Mouse (Mus musculus) gonadal fat pad, adult 2 months (tissue): ENCODE data around the gene Eras. TPM values are rescaled to one million over a fixed set of nuclear protein-coding genes. Genes with fewer than 3 reads are reported as not detected.
"Not testable (repeated sequence)": the region's sequence is repeated elsewhere in the genome, so short reads cannot be mapped to it uniquely, and the experiment has no call there.

Experiments
- DNase-seq: peaks from one replicate; pipeline ENCODE4 v3.0.0-alpha.2; 2012; ENCODE audit warnings: low read depth
- polyA plus RNA-seq: library from polyadenylated mRNA; depleted of rRNA; stranded (reverse); fragments of >200 nt; gene quantifications from 2 replicates; pipeline ENCODE4 v1.2.3, GENCODE M21; 2012; rRNA removed

Gene Eras
- polyA plus RNA-seq, result 0.16 TPM in 1 of 2 replicates, not detected in the other

DNA sequence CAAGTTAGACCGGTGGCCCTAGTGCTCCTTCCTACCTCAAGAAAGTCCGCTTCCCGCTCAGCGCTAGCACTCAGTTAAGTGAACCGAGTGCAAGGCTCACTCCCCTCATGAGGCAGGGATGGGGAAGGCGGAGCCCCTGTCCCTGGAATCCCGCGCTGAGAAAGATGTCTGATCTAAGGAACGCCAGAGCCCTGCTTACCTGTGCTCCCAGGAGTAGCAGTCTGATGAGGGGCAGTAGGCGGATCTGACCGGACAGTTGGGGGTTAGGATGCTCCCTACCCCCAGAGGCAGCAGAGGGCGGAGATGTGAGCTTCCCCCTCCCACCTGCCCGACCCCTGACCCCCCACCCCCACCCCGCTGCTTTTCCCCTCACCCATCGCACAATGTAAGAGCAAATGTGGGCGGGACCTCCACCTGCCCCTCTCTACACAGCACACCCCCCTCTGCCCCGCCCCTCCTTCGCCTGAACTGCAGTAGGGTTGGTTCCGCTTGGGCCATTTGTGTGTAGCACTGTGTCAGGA lies at the start of gene Eras:
TSS of gene Eras (minus strand) at position 338 of the 521 bp plus-strand sequence.
- DNase-seq, result no peak

DNA sequence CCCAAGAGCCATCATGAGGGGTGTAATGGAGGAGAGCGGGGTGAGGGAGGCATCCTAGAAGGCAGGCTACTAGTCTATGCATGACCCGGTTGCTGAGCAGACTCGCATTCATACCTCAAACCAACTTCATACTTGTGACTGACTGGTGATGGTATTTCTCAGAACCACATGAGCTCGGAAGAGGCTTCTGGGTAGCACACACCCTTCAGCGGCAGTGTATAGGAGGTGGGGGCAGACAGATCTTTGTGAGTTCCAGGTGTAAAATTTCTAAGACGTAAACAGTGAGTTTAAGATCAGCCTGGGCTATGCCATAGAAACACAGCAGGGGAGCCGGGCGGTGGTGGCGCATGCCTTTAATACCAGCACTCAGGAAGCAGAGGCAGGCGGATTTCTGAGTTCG lies 49.5 kb upstream of the Eras start, which contains the start of gene Gata1:
TSS of gene Gata1 (minus strand) at position 180 of the 400 bp plus-strand sequence.
- no peak for DNase-seq

DNA sequence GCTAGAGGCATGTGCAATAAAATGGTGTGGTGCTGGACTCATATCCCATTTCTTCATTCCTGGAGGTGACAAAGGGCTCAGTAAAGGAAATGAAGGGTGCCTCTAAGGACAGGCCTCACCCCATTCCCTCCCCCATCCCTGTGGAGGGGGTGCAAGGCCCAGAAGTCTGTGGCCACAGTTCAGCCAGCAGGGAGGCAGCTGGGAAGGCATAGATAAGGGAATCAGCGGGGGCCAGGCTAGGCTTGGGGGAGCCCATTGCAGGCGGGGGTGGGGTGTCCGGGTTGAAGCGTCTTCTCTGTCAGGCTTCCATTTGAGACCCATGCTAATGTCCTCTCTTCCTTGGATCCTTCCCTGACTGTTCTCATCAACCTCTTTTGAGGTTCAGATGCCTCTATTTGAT lies 42.9 kb upstream of the Eras start:
- DNase-seq, result no peak

DNA sequence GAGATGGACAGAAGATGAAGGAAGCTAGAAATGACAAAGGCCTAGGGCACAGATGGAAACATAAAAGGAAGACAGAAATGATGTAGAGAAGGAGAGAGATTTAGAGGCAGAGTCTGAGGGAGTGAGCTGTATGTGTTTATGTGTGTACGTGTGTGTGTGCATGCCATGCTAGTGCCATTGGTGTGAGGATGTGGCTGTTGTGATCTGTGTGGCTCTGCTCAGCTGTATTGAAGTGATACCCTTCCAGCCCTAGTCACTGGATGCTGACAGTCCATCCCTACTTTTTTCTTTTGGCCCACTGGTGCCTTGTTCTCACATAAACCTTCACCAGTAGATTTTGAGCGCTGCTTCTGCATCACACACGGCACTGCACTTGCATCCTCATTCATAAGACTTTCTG lies 40.5 kb upstream of the Eras start:
- DNase-seq, result no peak

DNA sequence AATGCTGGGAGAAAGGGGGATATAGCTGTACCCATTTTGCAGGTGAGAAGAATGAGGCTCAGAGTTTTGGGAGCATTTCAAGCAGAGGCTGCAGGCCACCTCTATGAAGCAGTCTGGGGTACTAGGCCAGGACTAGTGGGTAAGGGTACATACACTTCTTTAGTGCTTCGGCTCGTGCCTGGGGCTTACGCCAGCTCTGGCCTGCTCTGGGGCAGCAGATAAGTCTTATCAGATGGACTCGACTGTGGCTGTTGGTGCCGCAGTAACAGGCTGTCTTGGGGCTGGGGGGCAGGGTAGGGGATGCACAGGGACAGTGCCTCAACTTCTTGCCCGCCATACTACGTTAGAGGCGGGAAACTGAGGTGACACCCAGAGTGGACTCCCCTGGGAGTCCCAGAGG lies 39.8 kb upstream of the Eras start:
- no peak for DNase-seq

DNA sequence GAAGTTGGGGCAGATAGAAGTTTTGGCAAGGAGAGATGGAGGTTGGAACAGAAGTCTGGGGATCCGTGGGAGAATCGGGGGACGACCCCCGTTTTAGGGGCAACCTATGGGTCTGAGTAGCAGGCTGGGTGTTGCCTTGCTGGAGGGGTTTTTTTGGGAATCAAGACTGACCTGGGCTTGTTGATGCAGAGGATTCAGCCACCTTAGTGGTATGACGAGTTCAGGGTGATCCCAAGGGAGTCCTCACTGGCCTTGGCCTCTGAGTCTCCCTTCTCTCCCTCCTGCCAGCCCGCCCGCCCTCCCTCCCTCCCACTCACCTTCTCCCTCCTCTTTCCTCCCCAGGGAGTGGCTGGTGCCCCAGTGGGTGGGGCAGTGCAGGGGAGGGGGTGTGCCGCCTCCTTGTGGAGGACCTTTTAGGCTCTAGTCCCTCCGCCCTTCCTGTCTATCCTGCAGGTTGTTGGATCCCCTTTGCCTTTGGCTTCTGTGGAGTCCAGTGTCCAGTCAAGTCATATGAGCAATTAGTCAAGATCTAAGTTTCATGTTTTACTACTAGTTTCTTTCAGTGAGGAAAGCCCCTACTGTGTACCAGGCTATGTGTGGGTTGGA lies 39.3 kb upstream of the Eras start:
- no peak for DNase-seq

DNA sequence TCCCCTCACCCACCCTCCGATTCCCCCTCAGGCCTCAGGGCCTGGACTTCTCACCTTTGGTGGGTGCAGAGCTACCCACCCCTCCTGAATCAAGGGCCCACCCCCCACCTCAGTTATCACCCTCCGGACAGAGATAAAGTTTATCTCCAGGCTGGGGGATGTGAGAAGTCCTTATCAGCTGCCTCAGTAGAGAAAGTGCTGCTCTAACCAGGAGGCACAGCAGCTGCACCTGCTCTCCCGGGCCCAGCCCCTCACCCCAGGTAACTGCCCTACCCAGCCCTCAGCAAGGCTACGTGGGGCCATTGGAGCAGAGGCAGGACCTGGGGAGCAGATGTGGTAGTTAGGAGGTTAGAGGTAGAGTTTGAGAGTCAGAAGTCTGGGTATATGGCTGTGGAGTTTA lies 37.8 kb upstream of the Eras start:
- no peak for DNase-seq

DNA sequence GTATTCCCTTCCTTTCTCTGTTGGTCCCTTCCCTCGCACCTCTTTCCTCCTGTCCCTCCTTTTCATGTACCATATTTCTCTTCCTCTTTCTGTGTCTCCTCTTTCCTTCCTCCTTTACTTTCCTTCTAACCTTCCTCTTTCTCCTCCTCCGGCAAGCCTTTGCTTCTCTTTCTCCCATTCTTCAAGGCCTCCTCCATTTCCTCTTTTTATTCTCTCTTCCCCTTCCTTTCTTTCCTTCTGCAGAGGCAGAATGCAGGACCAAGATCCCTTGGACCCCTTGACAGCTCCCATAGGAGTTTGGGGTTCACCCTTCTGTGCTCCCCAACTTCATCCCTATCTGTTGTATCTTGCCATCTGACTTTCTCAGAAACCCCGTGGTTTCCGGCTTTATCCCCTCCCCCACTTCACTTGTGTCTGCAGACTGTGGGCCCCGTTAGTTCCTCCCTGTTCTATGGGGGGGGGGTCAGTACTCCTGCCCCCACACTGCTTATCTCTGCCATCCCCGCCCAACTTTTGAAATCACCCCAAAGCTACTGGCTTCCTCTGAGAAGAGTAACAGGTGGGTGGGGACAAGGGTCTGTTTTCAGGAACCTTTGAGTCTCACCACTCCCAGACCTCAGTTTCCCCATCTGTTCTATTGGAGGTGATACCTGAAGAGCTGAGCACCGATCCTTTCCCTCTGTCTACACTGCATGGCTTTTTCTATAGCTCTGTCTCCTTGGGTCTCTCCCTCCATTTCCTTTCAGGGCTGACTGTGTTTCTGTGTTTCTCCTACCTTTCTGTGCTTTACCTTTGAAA lies 35.6 kb upstream of the Eras start:
- no peak for DNase-seq

DNA sequence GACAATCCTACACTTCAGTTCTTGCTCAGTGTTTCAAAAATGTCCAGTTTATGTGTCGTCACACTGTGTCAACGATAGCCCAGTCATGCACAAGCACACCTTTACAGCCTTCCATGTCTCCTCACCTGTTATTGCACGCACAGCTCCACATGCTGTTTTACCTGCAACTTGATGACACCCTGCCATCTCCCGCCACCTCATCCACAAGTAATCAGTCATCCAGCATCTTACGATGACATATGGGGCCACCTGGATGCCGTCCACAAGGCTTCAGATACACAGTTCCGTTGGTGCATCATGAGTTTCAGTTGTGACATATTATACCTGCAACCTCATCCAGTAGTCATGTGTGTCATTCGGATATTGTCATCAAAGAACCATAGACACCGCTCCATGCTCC lies 30.5 kb upstream of the Eras start:
- DNase-seq, result no peak

DNA sequence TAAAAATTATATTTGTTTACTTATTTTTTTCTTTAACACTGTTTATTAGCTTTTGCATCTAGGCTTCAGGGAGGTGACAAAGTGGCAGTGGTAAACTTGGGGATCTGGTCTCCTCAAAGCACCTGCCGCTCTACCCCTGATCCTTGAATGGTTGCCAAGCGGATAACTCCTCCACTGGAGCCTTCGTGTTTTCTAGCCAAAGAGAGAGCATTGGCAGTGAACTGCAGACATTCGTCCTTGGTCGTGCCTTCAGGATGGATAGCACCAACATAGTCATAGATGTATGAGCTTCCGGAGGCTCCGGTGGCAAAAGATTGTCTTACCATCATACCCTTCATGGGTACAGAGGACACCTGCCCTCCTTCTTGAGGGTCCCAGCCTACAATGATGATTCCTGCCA lies 21.7 kb upstream of the Eras start:
- no peak for DNase-seq

DNA sequence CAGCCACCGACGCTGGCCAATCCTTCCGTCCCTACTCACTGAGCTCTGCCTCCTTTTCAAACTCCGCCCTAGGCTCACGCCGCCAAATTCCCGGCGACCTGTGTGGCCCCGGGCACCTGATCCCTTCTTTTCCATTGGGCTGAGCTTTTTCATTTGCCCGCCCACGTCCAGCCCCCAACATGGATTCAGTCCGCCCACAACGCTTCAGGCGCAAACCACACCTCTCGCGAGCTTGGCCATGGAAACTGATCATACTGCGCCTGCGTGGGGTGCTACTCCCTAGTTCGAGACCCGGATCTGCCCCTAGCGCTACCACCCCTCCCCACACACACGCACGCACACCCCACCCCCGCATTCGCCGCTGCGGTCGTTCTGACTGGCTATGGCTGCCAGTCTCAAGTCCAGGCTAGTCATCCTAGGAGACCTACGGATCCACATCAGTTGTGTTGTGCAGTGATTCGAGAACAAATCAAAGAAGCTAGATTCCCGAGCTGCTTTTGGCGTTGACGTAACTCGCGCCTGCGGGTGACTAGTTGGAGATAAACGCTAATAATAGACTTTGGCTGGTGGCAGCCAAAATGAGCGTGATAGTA lies 19.6 kb upstream of the Eras start:
- DNase-seq, result peak; percentile 62

DNA sequence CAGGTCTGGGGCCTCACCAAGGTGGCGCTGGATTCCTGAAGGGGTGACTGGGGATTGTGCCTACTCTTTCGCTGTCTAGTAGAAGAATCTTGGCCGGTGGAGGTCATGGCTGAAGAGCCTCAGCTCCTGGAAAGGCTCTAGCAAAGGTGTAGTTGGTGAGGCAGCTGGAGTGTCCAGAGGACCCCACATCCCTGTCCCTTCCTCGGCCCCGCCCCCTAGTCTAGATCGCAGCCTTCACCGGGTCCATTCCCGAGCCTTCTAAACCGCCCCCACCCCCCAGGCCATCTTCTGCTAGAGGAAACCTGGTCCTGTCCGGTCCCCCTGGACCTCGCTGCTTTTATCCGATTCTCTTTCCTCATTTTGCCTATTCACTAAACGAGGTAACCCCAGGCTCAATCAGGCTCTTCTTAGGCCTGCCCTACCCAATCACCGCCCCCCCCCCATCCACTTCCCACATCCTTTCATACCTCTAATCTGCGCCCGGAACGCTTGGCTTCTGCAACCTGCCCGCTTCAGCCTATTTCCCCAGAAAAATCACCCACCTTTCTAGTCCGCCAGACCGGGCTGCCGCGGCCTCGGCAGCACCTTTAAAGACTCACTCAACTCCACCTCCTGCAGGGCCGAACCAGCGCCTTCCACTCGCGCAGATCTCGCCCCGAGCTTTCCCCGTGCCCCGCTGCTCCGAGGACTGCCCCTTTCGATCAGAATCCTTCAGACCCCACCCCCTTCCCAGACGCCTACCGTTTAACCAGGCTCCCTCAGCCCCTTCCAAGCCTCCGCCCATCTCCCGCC lies 18.9 kb upstream of the Eras start, which contains the start of gene Hdac6:
TSS of gene Hdac6 (minus strand) at position 782 of the 792 bp plus-strand sequence.
- DNase-seq, result no peak

DNA sequence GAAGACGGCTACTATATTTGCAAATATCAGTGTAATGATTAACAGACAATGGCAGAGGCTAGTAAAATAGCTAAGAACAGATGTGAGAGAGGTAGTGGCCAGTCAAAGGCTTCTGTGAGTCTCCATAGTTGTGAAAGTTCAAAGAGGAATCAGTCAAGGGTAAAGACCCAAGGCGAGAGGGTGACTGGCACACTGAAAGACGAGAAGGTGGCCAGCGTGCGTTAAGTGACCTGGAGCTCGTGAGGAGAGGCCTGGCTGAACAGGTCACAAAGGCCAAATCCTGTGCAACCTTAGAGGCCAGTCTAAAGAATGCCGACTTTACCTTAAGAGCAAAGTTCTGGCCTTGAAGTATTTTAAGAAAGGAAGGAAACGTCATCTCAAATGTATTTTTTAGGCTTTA lies 17.2 kb upstream of the Eras start:
- no peak for DNase-seq

DNA sequence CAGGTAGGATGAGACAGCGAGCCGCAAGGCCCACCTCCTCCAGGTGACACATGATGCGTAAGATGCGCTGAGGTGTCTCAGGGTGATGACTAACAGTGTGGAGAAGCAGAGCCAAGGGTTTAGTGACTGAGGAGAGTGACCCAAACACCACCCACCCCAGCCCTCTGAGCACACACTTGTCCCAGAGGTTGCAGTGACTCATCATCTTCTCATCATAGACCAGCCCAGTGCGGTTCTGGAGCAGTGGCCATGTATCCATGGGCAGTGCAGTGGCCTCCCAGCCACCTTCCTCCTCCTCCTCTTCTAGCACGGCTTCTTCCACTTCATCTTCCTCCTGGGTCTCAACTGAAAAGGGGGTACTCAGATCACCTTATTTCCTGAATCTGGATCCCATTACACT lies 9.3 kb upstream of the Eras start:
- no peak for DNase-seq

DNA sequence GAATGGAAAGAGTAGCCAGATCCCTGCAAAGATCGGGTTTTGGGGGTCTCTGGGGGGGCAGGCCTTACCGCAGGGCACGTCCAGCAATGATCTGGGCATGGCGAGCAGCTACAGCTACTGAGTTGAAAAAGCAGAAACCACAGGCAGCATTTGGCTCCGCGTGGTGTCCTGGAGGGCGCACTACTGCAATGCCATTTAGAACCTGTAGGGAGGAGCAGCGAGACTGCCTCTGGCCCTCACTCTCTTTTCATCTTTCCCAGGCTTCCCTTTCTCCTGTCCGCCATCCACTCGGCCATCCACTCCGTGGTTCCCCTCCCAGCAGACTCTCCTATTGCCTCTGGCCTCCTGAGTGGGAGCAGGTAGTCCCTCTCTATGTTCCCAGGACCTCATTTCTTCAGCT lies 8.5 kb upstream of the Eras start:
- no peak for DNase-seq

DNA sequence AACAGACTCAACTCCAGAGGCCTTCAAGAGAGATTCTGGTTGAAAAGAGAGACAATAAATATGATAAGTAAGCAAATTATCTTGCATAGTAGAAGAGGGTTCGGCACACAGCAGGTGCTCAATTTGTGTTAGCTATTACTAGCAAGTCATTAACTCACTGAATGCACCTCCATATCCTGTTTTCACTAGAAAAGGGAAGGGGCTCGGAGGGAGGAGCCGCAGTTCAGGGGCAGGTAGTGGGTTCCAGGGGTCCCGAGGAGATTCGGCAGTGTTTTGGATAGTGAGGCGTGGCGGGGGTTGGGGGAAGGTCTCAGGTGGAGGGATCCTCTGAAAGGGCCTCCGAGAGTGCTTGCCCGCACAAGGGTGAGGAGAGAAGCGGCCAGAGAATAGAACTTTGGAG lies 1.3 kb downstream of the Eras start:
- no peak for DNase-seq

DNA sequence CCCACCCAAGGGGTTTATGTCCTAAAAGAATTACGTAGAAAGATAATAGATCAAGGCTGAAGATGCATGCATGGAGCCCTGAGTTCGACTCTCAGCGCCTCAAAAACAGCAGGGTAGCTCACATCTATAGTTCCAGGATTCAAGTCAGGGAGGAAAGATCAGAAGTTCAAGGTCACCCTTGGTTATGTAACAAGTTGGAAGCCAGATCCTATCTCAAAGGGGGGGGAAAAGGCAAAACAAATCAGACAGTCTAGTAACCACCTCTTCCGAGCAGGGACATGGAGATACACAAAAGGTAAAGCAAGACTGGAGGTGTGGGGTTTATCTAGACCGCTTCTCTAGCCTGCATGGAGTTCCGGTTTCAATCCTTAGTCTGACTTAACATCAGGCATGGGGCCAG lies 2.1 kb downstream of the Eras start:
- no peak for DNase-seq

DNA sequence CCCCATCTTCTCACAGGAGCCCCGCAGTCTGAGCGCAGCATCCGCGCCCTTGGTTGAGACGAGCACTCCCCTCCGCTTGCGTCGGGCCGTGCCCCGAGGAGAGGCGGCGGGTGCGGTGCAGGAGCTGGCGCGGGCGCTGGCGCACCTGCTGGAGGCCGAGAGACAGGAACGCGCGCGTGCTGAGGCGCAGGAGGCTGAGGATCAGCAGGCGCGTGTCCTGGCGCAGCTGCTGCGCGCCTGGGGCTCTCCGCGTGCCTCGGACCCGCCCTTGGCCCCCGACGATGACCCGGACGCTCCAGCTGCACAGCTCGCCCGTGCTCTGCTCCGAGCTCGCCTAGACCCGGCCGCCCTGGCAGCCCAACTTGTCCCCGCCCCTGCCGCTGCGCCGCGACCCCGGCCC lies 6.4 kb downstream of the Eras start:
- DNase-seq, result no peak

DNA sequence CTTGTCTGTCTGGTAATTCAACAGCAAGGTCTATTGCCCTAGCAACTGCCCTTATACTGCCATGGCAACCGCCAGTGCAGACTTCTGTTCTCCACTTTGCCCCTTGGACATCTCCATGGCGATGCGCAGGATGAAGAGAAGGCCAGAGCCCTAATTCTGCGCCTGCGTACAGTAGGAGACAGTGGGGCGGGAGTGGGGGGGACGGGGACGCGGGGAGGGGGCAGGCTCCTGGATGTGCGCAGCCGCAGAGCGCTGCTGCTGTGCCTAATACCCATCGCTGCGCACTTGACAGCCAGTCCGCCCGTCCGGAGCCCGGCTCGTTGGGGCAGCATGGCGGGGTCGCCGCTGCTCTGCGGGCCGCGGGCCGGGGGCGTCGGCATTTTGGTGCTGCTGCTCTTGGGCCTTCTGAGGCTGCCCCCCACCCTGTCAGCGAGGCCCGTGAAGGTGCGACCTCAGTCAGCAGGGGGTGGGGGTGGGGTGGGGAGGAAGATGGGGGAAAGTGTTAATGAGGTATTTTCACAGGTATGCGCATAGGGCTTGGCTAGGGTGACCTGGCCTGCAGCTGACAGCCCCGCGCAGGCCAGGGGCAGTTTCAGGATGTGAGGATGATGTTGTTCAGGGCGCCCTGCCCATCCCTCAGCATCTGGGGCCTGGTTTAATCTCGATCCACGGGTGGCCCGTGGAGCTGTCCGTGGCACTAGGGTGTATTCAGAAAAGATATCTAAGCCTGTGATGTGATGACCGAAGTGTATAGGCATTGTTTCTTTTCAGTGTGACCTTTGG lies 8.6 kb downstream of the Eras start, which contains the start of gene Pcsk1n:
TSS of gene Pcsk1n (plus strand) at position 222 of the 783 bp plus-strand sequence.
- no peak for DNase-seq

DNA sequence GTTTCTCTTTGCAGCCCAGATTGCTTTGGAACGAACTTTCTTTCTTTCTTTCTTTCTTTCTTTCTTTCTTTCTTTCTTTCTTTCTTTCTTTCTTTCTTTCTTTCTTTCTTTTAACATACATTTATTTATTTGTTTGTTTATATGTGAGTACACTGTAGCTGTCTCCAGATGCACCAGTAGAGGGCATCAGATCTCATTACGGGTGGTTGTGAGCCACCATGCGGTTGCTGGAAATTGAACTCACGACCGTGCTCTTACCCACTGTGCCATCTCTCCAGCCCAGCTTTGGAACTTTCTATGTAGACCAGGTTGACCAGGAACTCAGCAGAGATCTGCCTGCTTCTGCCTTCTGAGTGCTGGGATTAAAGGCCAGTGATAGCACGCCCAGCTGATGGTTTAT lies 10.4 kb downstream of the Eras start:
- DNase-seq, result not testable (repeated sequence)

DNA sequence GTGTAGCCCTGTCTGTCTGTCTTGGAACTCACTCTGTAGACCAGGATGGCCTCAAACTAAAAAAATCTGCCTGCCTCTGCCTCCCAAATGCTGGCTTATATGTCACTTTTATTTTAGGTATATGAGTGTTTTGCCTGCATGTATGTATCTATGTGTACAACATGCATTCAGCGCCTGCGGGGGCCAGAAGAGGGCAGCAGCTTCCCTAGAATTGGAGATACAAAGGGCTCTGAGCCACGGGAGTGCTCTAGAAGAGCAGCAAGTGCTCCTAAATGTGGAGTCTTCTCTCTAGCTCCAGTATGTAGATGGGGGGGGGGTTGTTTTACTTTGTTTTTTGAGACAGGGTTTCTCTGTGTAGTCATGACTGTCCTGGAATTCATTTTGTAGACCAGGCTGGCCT lies 12.7 kb downstream of the Eras start:
- DNase-seq, result not testable (repeated sequence)
